Mouse (Mus musculus): Measurements from ENCODE around the gene Pgf.

GRCm38 (mm10) chr12:85186361-85186760, 8.8 kb upstream of the Pgf start:
- TF ChIP-seq CTCF (IDR thresholded peaks at IDR 0.05; ENCODE audit: extremely low read depth, insufficient read depth, insufficient read length, insufficient replicate concordance), result no peak
- TF ChIP-seq POLR2A (IDR thresholded peaks at IDR 0.05; ENCODE audit: low read depth, low read length), result no peak
